Mouse (Mus musculus): ENCODE data around the gene Anks1.

- no peak for TF ChIP-seq ZNF384 (IDR thresholded peaks at IDR 0.05; ENCODE audit: low read depth, low read length)
- no peak for TF ChIP-seq ZC3H11A (IDR thresholded peaks at IDR 0.05; ENCODE audit: borderline replicate concordance, low read depth, low read length)
- TF ChIP-seq CHD2 (IDR thresholded peaks at IDR 0.05; ENCODE audit: low read depth, low read length): no peak
Observed at GRCm38 (mm10) chr17:27881518-27881917, 27.6 kb upstream of the Anks1 start.
